Mouse (Mus musculus) retina, postnatal 7 days (tissue): ENCODE data around the gene Aspm.

ENCODE experiments used
- DNase-seq: peaks from one replicate; pipeline ENCODE4 v3.0.0-alpha.2; 2012; ENCODE audit warnings: low read depth, low spot score

Aspm gene

DNA sequence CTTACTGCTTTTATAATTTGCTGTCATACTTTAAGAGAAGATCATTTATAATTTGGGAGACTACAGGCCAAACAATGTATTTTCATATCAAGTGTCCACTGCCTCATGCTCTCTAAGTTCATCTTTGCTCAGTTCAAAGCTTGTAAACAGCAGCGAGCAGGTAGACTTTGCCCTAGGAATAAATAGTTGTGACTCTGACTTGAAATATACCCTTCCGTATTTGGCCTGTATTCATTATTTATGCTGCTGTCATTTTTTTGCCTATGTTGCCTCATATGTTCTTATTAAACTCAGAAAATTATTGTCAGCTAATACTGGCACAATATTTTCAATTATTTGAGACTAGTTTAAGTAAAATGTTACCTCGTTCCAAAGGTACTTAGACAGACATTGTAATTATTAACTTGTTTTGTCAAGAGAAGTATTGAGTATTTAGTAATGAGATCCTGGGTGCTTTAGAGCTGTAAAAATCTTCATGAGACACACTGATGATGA lies 46.7 kb downstream of the Aspm start, which contains the start of gene F13b:
TSS of gene F13b (plus strand) at position 445 of the 495 bp plus-strand sequence.
- no peak for DNase-seq

DNA sequence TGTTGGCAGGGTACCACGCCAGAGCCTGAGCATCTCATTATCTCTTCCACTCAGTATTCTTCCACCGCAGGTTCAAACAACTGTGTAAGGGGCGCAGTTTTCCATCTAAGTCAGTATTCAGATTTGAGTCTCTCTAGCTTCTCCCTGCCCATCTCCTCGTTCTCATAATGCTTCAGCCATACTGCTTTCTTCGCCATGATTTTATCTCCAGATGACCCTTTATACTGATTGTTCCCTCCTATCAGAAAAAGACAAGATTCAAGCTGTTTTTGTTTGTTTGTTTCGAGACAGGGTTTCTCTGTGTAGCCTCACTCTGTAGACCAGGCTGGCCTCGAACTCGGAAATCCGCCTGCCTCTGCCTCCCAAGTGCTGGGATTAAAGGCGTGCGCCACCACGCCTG lies 60.0 kb downstream of the Aspm start:
- DNase-seq, result no peak
